Mouse (Mus musculus) layer of hippocampus, postnatal 36 days (tissue): ENCODE data around the gene Il13ra1. TPM values are rescaled to one million over a fixed set of nuclear protein-coding genes. Genes with fewer than 3 reads are reported as not detected.

Experiments used
- DNase-seq, 2 experiments: peaks; one replicate each; pipeline ENCODE4 v3.0.0; 2022
- total RNA-seq, 2 experiments: library from RNA; stranded (reverse); gene quantifications; 2 replicates each; pipeline ENCODE4 v1.2.3; 2021

Il13ra1 gene
- 1 to 10 TPM; 3.8 to 4.1 TPM for total RNA-seq

DNA sequence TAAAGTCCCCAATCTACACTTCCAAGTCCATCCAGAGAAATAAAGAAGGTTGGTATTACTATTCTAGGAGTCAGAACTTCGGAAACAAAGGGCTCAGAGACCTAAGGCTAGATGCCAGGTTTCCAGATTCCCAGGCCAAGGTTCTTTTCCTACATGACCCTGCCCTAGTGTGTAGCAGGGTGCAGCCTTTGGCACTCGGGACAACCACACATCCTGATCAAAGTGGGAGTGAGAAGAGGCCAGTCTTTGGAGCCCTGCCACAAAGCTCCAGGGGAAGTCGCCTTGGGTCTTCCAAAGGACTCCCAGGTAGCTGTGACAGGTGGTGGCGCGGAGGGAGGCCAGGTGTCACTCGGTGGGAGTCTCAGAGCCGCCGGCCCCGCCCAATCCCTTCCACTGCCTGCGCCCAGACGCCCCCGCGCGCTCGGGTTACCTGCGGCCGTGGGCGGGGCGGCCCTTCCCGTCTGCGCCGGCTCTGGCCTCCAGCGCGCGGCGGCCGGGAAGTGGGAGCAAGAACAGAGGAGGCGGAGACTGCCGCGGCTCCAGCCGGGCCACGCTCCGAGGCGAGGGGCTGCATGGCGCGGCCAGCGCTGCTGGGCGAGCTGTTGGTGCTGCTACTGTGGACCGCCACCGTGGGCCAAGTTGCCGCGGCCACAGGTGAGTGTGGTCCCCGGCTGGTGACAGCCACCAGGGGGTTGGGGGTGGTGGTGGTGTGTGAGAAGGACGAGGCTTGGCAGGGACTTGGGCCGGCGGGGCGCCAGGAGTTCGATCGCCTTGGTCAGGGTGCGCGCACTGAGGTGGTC, at the start of gene Il13ra1:
Il13ra1 (plus strand) TSS at position 489 of the 800 bp plus-strand sequence.
- peak; percentile 1 to 5 for DNase-seq

DNA sequence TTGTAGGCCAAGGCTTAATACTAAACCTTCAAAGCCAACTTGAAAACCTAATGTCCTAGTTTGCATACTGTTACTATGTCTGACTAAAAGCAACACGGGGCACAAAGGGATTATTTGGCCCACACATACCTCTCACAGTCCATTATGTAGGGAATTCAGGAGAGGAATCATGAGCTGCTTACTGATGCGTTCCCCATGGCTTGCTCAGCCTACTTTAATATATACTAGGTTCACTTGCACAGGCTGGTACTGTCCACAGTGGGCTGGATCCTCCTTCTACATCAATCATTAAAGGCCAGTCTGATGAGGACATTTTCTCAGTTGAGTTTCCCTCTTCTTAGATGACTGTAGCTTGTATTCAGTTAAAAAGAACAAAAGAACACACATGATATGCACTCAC, 37.9 kb upstream of the Il13ra1 start:
- DNase-seq: no peak

DNA sequence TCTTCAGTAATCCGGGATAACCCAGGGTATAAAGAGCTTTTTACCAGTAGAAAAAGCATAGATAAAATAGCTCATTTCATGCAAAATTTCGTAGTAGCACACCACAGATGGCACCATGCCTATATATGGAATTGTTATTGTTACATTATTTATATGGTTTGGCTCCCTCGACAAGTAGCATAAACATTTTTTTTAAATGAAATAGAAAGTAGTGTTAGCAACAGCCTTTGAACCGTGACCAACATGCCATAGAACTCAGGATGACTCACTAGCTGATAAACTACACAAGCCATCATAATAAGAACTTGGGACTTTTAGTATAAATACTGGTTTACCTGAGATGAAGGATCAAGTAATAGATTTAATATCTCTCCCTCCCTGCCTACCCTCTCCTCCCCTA, 34.7 kb upstream of the Il13ra1 start:
- no peak for DNase-seq

DNA sequence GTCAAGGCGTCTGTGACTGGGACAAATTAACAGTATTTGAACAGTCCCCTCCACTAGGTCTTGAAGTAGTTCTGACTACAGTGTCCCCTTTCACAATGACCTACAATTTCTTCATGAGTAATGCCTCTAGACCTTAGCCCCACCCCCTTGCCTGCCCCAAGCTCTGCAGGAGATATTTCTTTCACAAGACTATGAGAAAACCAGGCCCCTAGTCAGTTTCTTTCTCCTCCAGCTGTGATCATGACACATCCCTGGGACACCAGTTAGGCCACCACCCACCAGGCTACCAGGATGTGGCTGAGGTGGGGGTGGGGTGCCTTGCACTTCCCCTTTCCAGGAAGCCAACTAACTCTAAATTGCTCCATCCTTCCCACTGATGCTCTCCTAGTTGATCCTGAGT, 29.0 kb upstream of the Il13ra1 start:
- no peak for DNase-seq

DNA sequence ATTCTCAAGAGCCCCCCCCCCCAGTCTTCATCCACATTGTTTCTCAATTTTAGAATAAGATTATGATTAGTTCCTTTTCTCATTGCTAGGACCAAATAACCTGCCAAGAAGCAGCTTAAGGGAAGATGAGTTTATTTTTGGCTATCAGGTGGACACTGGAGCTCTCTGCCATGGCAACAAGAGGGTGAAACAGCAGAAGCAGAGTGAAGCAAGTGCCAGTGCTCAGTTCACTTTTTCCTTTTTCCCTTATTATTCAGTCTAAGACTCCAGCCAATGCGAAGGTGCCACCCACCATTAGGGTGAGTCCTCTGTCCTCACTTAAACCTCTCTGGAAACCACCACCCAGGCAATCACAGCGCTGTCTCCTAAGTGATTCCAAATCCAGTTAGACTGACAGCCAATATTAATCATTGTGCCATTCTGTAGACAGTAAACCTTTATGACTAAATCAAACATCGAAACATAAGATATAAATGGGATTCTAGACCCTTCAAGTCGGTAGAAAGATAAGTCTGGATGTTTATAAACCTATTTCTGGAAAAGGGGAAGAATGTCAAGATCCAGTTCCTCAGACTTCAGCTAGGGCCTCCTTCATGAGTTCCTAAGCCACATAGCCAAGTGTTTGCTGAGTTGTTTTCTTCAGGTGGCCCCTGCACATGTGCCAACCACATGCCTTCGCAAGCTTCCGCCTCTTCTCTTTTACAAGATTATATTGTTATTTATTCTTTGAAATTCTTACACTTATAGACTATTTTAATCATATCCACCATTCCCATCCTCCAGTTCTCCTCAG, 23.2 kb upstream of the Il13ra1 start:
- no peak for DNase-seq

DNA sequence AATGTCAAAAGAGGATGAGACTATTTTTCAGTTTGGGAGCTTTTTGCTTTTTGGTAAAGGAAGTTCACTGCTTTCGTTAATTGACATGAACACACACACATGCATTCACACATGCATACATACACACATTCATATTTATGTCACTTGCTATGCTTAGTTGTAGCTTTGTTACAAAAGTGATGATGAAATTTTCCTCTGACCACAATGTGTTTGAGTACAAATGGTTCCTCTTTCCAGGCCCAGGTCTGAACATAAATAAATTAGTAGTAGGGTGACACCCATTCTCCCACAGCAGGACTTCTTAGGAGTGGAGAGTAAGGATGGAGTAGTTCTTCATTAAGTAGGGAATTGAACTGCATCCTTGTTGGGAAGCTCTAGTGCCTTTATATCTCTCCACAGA, 11.0 kb upstream of the Il13ra1 start:
- DNase-seq: no peak

DNA sequence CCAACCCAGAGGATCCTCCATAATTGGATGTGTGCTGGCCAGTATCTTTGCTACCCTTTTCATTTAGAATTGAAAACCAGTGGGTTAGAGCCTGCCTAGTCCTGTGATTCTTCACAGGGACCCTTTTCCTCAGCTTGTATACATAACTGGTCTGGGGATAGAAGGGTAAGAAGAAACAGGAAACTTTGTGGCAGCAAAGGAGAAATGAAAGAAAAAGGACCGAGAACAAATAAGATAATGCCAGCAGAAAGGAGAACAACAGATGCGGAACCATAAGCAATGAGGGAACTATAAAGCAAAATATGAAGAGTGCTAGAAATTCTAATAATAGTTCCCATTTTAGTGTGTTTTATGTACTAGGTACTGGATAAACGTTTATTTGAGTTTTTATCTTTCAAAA, 10.6 kb upstream of the Il13ra1 start:
- DNase-seq: no peak

DNA sequence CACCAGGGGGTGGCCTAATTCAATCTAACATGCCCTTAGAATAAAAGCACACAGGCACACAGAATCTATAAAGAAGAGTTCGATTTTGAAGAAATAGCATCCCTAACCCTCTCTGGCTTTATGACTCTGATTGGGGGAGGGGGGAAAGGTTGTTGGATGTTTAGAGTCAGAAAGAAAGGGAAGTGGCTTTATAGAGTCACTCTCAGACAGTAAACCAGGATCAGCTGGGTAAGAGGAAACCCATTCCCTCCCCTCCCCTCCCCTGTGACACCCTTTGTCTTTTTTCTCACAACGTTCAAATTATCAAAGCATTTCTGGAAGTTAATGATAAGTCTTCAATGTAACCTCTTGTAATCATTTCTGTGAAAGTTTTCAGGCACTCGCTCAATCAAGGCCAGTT, 3.3 kb upstream of the Il13ra1 start:
- no peak for DNase-seq

DNA sequence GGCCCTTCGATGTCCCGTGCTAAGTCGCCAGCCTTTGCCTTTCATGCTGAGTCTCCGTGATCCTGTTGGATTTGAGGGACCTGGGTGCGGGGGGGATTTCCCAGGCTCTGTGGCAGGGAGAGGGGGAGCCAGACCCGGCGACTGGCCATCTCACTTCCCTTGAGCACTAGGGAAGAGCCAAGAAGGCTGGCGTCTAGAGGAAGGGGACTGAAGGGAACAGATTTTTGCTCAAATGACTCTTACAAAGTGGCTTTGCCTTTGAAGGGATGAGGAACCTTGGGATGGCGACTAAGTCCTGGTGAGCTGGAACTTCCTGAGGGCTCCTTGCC, 476 bp downstream of the Il13ra1 start:
- no peak for DNase-seq

DNA sequence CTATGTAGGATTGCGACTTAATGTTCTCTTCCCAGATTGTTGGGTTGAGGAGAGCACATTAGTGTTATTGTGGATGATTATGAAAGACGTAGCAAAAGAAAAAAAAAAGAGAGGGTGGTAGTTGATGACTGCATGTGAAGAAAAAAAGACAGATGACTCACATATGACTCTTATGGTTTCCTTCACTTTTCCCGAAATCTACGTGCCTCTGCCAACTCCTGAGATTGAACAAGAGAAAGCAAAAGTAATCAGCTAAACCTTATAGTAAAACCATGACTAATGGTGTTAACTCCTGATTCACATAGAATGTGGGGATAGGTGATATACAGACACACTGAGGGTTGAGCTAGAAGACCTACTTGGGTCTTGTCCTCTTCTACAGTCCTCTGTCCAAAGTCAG, 3.3 kb downstream of the Il13ra1 start:
- no peak for DNase-seq

DNA sequence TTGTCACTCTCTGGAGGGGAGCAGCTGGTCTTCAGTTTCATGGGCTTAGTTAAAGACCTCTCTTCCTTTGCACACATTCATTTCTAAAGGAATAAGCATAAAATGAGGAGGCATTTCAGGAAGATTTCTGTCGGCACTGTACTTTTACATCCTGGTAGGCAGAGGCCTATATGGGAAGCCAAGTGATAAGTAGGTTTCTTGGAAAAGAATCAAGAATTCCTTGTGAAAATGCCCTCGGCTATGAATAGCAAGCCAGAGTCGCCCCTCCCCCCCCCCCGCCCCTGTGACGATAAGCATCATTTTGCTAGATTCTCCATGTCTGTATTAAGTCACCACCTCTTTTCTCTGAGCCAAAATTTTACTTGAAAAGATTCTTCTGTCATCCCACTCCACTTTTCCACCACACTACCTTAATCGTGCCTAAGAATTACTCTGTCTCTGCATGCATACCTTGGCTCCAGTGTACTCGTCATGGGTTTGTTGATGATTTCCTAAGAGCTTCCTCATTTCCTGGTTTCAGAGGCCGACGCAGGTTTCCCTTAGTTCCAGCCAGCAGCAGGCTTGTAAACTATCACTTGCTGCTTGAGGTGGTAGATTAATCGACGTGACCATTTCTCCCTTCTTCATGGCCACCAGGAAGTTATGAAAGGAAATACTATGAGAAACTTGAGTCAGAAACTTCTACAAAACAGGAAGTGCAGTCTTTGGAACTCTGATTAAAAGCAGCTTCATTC, 17.3 kb downstream of the Il13ra1 start:
- no peak for DNase-seq

DNA sequence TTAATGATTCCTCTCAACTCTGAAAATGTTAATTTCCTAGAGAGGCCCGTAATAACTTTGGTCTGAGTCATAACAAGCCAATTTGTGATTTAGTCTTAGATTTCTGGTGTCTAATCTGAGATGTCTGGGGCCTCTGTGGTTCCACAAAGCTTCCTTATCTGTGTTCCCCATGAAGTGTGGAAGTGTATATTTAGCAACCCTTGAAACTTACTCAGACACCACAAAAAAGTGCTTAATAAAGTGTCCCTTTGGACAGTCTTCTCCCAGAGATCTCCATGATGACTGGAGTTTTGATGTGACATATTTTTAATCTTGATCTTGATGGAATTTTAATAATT, 17.8 kb downstream of the Il13ra1 start:
- no peak for DNase-seq

DNA sequence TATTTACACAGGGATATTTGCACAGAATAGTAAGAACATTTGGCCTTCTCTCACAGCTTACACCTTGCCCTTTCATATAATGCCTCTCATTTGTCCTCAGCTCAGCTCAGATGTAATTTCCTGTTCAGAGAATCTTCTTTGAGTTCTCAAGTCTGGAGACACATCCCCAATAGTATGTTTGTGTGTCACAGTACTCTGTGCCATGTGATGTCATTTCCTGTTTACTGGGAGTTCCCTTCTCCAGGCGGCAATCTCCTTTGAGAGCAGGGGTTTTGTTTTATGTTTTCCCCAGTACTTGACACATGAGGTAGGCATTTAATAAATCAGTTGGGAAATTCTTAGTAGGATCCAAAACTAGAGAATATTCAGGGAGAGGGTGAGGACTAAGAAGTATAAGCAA, 24.4 kb downstream of the Il13ra1 start:
- DNase-seq: no peak

DNA sequence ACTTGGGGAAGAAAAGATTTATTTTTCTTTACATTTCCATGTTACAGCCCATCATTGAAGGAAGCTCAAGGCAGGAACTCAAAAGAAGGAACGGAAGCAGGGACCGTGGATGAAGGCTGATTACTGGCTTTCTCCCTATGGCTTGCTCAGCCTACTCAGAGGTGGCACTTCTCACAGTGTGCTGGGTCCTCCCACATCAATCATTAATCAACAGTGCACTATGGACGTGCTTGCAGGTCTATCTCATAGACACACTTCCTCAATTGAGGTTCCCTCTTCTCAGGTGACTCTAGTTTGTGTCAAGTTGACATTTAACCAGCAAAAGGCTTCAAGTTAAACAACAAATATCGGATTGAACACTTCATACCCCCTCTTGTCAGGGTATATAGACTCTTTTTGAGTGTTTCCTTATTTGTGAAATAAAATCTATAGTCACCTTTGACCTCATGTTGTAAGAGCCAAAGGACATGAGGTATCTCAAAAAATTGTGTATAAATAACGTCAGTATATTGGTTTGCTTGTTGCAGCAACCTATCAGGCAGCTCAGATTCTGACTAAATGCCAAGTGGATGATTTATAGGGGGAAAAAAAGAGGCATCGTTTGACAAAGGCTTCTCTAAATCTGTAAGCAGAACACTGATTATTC, 30.2 kb downstream of the Il13ra1 start:
- DNase-seq: no peak

DNA sequence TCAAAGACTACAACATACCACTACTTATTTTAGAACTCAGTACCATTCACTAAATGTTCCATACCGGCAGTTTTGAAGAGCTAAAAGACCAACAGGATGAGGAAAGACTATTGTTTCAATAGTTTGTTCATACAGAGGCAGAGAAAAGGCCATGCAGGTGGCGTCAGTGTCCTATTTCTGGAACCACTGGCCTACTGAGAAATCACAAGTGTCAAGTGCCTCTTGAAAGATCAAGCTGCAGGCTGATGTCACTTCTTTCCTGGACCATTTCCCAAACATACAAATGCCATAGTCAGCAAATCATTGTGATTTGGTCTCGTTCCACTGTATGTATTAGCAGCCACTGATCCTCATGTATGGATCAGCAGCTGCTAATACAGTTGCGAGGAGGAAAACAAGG, 34.8 kb downstream of the Il13ra1 start:
- no peak for DNase-seq

DNA sequence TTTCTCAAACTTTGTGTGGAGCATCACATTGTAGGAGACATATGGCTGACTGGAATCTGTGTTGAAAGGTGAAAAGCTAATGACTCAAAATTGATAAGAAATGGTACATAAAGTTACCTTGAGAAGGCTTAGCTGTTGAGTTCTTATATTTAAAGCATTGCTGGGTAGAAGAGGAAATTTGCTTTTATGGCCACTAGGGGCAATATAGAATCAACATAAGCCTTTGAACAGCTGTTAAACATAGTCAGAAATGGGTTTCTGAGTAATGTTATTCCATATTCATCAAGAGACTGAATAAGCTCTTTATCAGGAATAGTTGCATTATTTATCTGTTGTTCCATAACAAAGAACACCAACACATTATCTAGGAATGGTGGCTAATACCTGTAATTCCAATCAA, 38.2 kb downstream of the Il13ra1 start:
- no peak for DNase-seq

DNA sequence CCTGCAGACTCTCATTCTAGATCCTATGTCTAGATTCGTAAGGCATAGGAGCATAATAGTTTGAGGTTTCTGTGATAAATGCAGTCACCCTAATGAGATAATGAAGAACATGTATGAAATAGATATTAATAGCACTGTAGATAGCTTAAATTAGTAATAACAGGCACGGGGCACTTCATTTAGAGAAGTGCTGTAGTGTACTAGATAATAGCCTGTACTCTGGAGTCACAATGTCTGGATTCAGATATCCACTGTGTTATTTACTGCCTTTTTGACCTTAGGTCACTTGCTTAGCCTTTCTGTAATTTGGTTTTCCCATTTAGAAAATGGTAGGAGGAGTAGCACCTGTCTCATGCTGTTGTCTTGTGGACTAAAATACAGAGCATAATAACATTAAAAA, 44.8 kb downstream of the Il13ra1 start:
- no peak for DNase-seq

DNA sequence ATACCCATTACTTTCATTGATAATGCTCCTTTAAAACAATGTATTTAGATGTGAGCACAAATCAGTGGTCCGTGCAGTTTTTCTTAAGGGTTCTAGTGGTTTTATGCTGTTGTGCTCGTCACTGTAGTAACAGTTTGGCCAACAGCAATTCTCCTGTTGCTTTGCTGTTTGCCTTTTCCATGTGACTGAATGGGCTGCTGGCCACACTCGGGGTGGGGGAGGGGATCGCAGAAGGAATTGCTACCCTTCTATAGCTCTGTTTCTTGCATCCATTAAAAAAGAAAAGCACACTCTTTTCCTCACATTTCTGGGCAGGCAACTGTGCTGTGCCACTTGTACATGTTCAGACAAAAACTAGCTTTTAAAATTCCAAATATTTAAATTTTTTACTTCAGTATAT, 49.7 kb downstream of the Il13ra1 start:
- no peak for DNase-seq

DNA sequence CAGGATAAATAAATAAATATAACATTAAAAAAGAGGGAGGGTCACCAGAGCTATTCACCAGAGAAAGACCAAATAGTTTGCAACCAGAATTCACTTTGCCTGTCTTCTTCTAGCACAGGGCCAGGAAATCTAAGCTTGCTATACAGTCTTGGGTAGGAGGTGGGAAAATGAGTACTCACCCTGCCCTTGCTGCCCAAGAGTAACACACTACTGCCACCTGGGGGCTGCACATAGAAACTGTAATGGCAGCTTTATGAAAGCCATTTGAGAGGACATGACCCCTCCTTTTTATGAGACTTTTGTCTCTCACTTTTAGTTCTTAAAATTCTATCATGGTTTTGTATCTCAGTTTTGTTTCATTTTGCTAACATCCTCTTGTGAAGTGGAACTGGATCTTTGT, 71.7 kb downstream of the Il13ra1 start:
- DNase-seq: peak in 1 of 2 experiments; percentile 26

DNA sequence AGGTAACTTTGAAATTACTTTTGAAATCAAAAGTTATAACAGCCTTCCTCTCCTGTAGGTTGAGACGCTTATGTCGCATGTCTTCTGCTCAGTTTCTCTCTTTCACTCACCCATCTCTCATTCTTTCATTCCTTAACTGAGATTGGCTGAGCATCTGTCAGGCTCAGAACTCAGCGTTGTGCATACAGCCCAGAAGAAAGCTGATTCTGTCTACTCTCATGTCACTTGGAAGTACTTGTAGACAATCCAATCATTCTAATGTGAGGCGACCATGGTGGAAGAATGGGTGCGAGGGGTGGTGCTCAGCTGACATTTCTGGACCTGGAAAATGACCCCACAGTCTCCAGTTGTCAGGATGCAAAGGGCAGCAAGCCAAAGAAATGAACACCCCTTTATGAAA, 74.1 kb downstream of the Il13ra1 start:
- no peak for DNase-seq

DNA sequence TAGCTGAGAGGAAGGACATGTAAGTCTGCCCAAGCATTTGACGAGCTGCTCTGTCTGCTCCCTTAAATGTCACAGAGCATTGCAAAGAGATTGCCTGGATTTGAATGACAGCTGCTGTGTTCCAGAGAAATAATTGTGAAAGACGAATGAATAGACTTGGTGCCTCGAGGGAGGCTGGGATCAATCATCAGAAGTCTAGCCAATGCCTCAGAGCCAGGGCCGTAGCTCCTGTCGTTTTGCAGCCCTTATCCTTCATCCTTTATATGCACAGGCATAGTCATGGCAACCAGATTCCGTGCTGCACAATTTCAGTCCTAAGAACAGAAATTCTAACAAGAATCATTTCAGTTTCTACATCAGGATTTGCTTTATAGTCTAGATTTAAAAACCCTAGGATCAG, 74.5 kb downstream of the Il13ra1 start:
- DNase-seq: no peak

DNA sequence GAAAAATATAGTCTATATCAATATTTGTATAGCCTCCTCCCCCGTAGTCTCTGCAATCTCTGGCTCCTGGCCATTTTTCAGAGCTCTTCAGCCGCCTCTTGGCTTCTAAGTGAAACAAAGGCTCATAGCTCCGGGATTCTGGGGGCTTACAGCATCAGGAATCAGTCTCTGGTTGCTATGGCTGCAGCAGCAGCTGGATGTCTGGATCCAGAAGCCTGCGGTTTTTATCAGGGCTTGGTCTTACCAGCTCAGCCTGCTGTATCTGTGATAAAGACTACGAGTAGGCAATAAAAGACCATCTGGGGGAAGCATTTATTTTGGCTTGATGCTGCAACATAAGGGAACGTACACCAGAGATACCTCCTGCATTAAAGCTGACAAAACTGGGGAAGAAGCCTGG, 82.0 kb downstream of the Il13ra1 start:
- no peak for DNase-seq
